Mouse (Mus musculus): ENCODE results near the gene Abcg2. TPM values are rescaled to one million over a fixed set of nuclear protein-coding genes. Genes with fewer than 3 reads are reported as not detected.

Abcg2 gene
- polyA plus RNA-seq, 3 experiments from 2014 or later: 12.1 to 23.4 (median 19.2) TPM

DNA sequence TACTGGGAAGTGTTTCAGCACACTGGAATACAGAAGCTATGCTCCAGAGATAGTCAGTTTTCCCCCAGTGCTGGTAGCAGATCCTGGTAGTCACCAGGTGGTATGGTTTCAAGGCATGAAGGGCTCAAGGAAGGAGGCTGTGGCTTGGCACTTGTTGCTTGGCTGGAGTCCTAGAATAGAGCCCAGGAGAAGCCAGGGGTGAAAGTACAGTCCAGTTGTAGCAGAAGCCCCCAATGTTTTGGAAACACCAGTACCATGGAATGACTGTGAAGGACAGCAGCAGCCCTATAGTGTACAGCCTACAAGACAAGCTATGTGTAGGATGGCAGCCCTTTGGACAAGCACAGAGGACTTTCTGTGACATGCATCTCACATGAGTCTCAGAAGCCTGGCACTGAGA, 54.2 kb downstream of the Abcg2 start:
- ATAC-seq: no peak

DNA sequence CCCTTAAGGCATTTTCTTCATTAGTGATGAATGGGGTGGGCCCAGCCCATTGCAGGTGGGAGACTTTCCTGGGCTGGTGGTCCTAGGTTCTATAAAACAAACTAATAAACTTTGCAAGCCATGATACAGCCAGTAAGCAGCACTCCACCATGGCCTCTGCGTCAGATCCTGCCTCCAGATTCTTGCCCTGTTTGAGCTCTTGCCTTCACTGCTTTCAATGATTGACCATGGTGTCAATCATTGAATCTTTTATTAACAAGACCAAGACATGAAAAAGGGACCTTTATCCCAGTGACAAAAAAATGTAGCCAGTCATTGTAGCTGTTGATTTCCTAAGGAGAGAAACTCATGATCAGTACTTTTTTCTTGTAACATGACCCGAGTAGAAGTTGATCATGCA, 55.1 kb downstream of the Abcg2 start:
- ATAC-seq: no peak

DNA sequence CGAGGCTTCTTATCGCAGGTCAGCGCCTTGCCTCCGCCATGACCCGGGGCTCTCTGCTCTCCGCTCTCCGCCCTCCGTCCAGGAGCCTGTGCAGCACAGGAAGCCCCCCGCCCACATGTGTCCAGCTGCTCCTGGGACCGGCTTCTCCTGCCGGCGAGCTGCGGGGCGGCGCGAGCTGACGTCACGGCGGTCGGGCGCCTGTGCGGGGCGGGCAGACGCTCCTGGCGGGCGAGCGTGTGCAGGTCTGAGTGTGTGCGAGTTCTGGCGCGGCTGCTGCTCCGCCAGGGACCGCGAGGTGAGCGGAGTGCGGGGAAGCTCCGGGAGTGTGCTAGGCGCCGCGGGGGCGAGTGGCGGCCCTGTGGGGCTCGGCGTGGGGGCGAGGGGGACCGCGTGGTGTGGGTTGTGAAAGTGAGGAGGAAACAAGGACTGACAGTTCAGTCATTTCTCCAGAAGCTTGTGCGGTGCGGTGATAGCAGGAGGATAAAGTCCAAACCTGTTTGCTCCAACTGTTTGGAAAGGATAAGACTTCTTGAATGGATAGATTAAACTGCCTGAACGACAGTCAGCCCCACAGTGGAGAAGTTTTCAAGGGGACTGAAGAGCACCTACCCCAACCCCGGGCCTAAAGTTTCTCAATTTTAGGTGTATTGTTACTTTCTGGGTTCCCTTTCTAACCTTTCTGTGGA, 56.2 kb downstream of the Abcg2 start:
- ATAC-seq: peak; percentile 91

GRCm38 (mm10) chr6:58641056-58641799, 56.9 kb downstream of the Abcg2 start:
- ATAC-seq: no peak

GRCm38 (mm10) chr6:58642191-58642590, 57.9 kb downstream of the Abcg2 start:
- no peak for ATAC-seq

DNA sequence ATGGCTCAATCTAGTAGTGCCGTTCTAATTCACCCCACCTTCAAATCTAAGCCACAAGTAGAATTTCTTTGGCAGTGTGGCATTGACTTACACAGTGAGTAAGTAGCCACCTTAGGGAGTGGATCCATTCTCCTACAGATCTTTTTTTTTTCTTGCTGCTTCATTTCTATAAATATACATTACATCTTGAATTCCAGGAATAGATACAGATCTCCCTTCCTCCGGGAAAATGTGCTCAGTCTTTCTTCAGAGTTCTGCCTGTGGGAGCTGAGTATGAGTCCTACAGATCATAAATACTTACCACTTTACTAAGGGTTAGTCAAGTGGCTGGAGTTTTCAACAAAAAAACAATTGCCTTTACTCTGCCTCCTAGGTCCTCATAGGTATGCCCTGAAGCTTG, 60.3 kb downstream of the Abcg2 start:
- ATAC-seq: no peak

GRCm38 (mm10) chr6:58648100-58648749, 63.9 kb downstream of the Abcg2 start:
- no peak for ATAC-seq

- no peak for ATAC-seq
Observed at GRCm38 (mm10) chr6:58650136-58650535, 65.8 kb downstream of the Abcg2 start.

GRCm38 (mm10) chr6:58651038-58651437, 66.7 kb downstream of the Abcg2 start:
- no peak for ATAC-seq

GRCm38 (mm10) chr6:58660951-58661575, 76.7 kb downstream of the Abcg2 start:
- ATAC-seq: no peak

DNA sequence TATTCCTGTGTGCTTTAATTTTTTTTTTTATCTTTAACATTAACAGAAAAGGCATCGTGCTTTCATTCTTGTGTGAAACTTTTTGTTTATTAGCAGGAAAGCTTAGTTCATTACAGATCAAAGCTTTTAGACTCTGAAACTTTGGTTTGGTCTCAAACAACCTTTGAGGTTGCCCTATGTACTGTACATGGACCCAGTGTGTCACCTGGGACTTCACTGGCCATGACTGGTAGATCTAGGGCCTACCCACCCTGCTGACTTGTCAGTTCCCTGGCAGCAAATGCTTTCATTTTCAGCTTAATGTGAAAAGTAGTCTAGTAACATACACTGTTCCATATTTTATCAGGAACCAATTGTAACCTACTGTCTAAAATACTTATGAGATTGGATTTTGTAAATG, 93.5 kb downstream of the Abcg2 start:
- no peak for ATAC-seq

DNA sequence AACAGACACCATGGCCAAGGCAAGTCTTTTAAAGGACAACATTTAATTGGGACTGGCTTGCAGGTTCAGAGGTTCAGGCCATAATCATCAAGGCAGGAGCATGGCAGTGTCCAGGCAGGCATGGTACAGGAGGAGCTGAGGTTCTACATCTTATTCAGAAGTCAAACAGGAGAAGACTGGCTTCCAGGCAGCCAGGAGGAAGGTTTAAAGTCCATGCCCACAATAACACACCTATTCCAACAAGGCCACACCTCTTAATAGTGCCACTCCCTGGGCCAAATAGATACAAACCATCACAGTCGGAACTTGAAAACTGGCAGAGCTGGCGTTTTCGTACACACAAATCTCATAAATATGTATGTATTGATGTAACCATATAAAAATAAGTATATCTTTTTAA, 94.2 kb downstream of the Abcg2 start:
- ATAC-seq: no peak

DNA sequence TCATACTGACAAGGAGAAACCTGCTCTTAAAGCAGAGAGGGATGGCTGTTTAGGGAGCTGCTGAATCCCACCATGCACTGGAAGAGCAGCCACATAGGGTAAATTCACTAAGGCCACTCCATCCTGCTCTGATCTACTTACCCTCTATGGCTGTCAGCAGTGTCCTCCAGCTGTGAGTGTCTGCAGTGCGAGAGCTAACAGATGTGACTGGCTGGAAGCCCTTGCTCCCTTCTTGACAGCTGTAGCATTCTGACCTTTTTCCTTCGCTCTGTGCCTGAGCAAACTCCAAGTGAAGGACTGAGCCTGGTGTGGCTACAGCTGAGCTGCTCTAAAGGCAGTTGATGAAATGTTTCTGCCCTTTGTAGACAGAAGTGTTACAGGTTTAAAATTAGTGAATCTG, 107.3 kb downstream of the Abcg2 start:
- ATAC-seq: no peak

DNA sequence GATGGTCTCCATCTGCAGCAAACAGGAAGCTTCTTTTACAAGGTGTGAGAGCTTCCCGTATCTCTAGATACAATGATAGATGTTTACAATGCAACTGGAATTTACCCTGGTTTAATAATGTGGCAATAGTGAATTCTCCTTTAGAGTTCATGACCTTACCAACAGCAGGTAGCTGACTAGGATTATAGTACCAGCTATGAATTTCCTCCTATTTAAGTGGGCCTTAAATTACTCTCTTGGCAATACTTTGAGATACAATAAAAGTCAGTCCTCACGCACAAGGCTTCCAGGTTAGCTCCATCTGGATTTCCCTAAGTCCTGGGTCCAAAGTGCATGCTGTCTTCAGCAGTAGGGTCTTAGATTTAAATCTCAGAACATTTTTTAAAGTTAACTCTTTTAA, 109.9 kb downstream of the Abcg2 start:
- no peak for ATAC-seq

DNA sequence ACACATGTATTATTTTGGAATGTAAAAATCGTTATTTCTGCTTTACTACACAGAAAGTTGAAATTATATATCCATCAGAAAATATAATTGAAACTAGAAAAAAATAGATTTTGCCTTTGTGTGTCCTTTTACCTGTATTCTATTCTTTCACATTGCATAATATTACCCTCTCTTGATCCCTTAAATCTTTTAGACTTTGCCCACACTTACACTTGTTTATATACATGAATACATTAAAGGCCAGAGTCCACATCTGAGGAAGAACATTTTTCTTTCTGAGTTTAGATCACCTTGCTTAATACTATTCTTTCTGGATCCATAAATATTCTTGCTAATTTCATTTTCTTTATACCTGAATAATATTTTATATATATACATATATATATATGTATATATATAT, 110.4 kb downstream of the Abcg2 start:
- ATAC-seq: no peak

- no peak for ATAC-seq
Observed at GRCm38 (mm10) chr6:58710369-58710768, 126.0 kb downstream of the Abcg2 start.

- ATAC-seq: no peak
Observed at GRCm38 (mm10) chr6:58711909-58712308, 127.6 kb downstream of the Abcg2 start.

DNA sequence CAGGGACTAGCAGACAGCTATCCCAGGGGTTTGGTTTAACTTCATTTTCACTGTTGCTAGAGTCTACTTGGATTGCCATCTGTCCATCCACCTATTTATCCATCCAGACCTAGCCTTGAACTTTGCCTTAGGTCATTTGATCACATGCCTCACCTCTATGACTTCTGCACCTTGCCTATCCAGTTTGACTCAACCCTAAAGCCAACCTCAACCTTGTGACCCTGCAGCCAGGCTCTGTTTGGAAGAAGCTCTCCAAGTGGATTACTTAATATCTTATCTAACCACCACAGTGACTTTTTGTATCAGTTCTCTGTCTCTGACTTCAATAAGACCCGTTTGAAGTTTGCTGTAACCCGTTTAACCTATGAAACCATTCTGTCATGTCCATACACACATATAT, 149.5 kb downstream of the Abcg2 start:
- ATAC-seq: no peak

- ATAC-seq: no peak
Observed at GRCm38 (mm10) chr6:58735090-58735489, 150.8 kb downstream of the Abcg2 start.

Data from inflammation-experienced regulatory T-cells, adult 6 months (primary cell).